Comparison of ENCODE assay signal across 12 mouse cellular contexts in the genomic region with DNA sequence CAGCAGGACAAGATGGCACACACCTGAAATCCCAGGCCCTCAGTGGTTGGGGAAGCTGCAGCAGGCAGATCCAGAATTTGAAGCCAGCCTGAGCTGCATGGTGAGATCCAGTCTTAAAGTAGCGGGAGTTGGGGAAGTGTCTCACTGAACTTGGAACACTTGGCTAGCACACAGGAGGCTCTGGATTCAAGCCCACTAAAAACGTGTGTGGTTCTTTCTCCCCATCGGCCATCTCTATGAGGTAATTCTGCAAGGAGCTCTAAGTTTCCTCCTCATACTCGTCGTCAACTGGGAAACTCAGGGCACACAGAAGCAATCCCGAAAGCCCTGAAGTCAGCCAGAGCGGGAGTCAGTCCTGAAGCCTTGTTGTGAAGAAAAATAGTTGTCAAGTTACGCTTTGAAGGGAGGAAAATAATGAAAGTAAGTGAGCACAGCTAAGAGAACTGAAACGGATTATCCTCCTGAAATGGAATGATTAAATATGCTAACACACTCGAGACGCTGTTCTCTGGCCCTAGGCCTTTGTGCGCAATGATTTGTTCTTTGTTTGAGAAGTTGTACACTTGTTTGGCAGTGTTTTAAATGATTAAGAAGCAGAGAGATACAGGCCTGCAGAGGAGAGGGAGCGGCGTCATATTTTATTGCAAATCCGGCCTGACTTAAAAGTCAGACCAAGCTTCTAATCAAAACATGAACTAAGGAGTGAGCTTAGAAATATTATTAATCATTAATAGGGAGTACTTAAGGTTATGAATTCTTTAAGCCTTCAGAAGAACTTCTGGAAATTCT.
DNase-seq lines count a peak whose midpoint lies in the region.
"Had no signal": no experiment of that assay in that cellular context is flagged by ENCODE, and none has a peak within 500 bp of the region (broad histone marks: within the 10 kb centered on the region; RNA-seq: fewer than 3 reads in every experiment).

No protein-coding gene starts in this region.

- peak; percentile 8 for DNase-seq in gastrocnemius, postnatal 14 days
- DNase-seq in gastrocnemius, postnatal 36 days, result no peak
- peak; percentile 9 to 12 for DNase-seq in urinary bladder, postnatal 36 days (ENCODE audit: low spot score in 2 of 2)
- no peak for DNase-seq in urinary bladder, adult 18-20 months (ENCODE audit: low spot score in 2 of 2)
- DNase-seq in kidney, postnatal 4 days, result peak; percentile 32 to 48
- DNase-seq in adipocyte (ENCODE audit: low spot score), result no peak
- DNase-seq in right cerebral cortex, postnatal 14 days, result no peak
- no peak for DNase-seq in cerebellum, adult 11-12 months
- DNase-seq: B cell, adult 2 months; cerebellum, postnatal 14 days; forebrain, postnatal 0 days; right cerebral cortex, postnatal 4 days had no signal

- intact Hi-C loops in gastrocnemius, postnatal 14 days (cut with DNase I; ENCODE audit: low total_unique reads), result no loop called here
- intact Hi-C loops in gastrocnemius, postnatal 36 days (cut with DNase I), result no loop called here

Comparison
In these comparisons a context has a peak if more than half of its experiments do, and no peak if none do; other contexts are left out.
1. DNase-seq: peak in gastrocnemius, postnatal 14 days (single experiment), urinary bladder, postnatal 36 days (2 of 2) and kidney, postnatal 4 days (2 of 2); none in gastrocnemius, postnatal 36 days (0 of 2), urinary bladder, adult 18-20 months (0 of 2), adipocyte (single experiment), right cerebral cortex, postnatal 14 days (single experiment) and cerebellum, adult 11-12 months (single experiment).